Mouse (Mus musculus) testis, adult 2 months (tissue): ENCODE measurements at regions not wholly inside any gene's neighbourhood (a gene's known extent, or its start where the extent isn't known, plus 50 kb on each side); places are given as distances from the start of the nearest gene placed in this dataset.

Source experiments
- CTCF ChIP-seq: fragments of 200-500 bp; IDR thresholded peaks from 2 replicates; pipeline ENCODE4 v1.5.1; 2012; ENCODE audit warnings: low read depth, mild to moderate bottlenecking, inconsistent platforms, low read length, moderate library complexity; ENCODE audit not compliant: control insufficient read depth, insufficient read depth, insufficient replicate concordance
- POLR2A ChIP-seq: fragments of 200-500 bp; IDR thresholded peaks from 2 replicates; pipeline ENCODE4 v1.6.1; 2012; ENCODE audit warnings: low read depth, mild to moderate bottlenecking, inconsistent platforms, low read length, moderate library complexity; ENCODE audit not compliant: control insufficient read depth

DNA sequence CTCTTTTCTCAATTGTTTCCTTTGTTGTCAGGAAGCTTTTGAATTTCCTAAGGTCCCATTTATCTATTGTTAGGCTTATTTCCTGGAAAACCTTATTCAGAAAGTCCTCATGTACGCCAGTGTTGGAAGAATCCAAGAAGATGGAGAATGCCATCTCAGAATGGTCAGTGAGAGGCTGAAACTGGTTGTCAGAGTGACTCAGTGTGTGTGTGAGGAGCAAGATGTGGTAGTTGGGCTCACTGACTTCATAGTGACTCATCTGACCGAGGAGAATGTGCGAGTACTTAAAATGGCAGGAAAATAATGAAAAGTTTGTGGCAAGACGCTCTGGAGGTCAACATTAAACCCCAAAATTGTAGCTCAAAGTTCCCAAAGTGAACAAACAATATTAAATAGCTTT, 59.4 kb upstream of the Pum3 start:
- TF ChIP-seq POLR2A (no peak), CTCF (no peak)
